Mouse (Mus musculus): ENCODE data around the gene Cmc1. TPM values are rescaled to one million over a fixed set of nuclear protein-coding genes. Genes with fewer than 3 reads are reported as not detected.

Gene Cmc1
- polyA plus RNA-seq, 1 experiment from 2014 or later, result 52.4 TPM

DNA sequence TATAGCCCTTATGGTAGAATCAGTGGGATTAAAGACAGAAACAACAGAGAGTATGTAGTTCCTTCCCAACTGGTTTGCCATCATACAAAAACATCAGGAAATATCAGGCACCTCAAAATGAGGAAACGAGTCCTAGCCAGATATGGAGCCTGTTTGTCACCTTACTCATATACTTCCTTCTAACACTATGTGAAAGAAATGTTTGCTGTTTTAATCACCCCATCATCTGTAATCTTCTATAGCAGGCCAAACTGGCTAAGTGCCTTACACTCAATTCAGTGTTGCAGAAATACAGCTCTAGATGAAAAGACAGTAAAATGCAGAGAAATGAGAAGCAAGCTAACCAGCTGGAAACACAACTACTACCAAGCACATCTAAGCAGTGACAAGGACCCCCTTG lies 119.7 kb downstream of the Cmc1 start:
- no peak for ATAC-seq (ENCODE audit: low read depth)
- Histone ChIP-seq H3K4me1 (ENCODE audit: control insufficient read depth, insufficient read depth, low read length) (no peaks in the 10 kb centered on the region), H3K9ac (replicated peaks; ENCODE audit: low read depth, low read length) (no peak overlapping the region), H3K4me3 (ENCODE audit: low read depth, low read length) (no peak overlapping the region), H3K36me3 (ENCODE audit: control insufficient read depth, insufficient read depth, low read length) (no peaks in the 10 kb centered on the region), H3K4me2 (ENCODE audit: low read depth, low read length) (no peak overlapping the region), H3K9me3 (ENCODE audit: control insufficient read depth, low read length) (no peaks in the 10 kb centered on the region), H3K27me3 (ENCODE audit: control insufficient read depth, insufficient read depth, low read length) (no peaks in the 10 kb centered on the region), H3K27ac (ENCODE audit: low read depth, low read length) (no peak overlapping the region)
- WGBS, result 91% methylated on average over 1 of the region's 1 CpGs

- Histone ChIP-seq H3K27ac (ENCODE audit: low read depth, low read length) (no peak overlapping the region), H3K9me3 (ENCODE audit: control insufficient read depth, low read length) (no peaks in the 10 kb centered on the region), H3K4me1 (ENCODE audit: control insufficient read depth, insufficient read depth, low read length) (no peaks in the 10 kb centered on the region), H3K9ac (replicated peaks; ENCODE audit: low read depth, low read length) (no peak overlapping the region), H3K36me3 (ENCODE audit: control insufficient read depth, insufficient read depth, low read length) (no peaks in the 10 kb centered on the region), H3K27me3 (ENCODE audit: control insufficient read depth, insufficient read depth, low read length) (no peaks in the 10 kb centered on the region), H3K4me2 (ENCODE audit: low read depth, low read length) (no peak overlapping the region), H3K4me3 (ENCODE audit: low read depth, low read length) (no peak overlapping the region)
- 52% methylated on average over 4 of the region's 4 CpGs for WGBS
- no peak for ATAC-seq (ENCODE audit: low read depth)
These were observed 120.5 kb downstream of the Cmc1 start for GRCm38 (mm10) chr9:118029490-118029889.

DNA sequence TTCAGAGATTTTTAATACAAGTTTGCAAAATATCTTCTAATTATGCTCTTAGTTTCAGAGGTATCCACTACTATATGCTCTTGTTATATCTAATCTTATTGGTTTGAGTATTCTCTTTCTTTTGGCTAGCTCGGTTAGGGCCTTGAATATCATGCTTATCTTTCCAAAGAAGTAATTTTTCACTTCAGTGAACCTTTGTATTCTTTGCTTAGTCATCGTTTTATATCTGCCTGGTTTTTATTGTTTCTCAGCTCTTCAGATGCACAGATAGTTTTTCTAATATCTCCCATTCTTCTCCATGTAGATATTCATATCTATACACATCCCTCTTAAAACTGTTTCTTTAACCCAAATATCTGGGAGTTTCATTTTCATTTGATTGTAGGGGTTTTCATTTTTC lies 125.0 kb downstream of the Cmc1 start:
- no peak overlapping the region for H3K9ac ChIP-seq (replicated peaks; ENCODE audit: low read depth, low read length)
- no peaks in the 10 kb centered on the region for H3K9me3 ChIP-seq (ENCODE audit: control insufficient read depth, low read length)
- ATAC-seq (ENCODE audit: low read depth), result no peak
- H3K27ac ChIP-seq (ENCODE audit: low read depth, low read length), result no peak overlapping the region
- no peaks in the 10 kb centered on the region for H3K36me3 ChIP-seq (ENCODE audit: control insufficient read depth, insufficient read depth, low read length)
- H3K4me2 ChIP-seq (ENCODE audit: low read depth, low read length), result no peak overlapping the region
- no peak overlapping the region for H3K4me3 ChIP-seq (ENCODE audit: low read depth, low read length)
- 75% methylated on average over 2 of the region's 2 CpGs for WGBS
- H3K4me1 ChIP-seq (ENCODE audit: control insufficient read depth, insufficient read depth, low read length), result no peaks in the 10 kb centered on the region
- H3K27me3 ChIP-seq (ENCODE audit: control insufficient read depth, insufficient read depth, low read length), result no peaks in the 10 kb centered on the region

Other genes starting within 250 kb of the Cmc1 start
- gene Azi2, start 109.7 kb downstream of the Cmc1 start, polyA plus RNA-seq (2014; fragmentation: Nextera tagmentation; extraction: Ambion mirVana), result 85.1 and 91.7 TPM in 2 replicates

All from neural tube, embryonic 14.5 days (tissue).